Mouse (Mus musculus) stomach, embryonic 16.5 days (tissue): ENCODE results near the gene Ppih. TPM values are rescaled to one million over a fixed set of nuclear protein-coding genes. Genes with fewer than 3 reads are reported as not detected.
A peak's percentile ranks its signal among the peaks of the same experiment; 100 is the strongest.

Experiments
- ATAC-seq: fragments of 200-750 bp; cut with Nextera tagmentation; 2 replicates; pipeline ENCODE4 v1.8.0; 2017; ENCODE audit warnings: moderate number of reproducible peaks, moderate TSS enrichment; ENCODE audit not compliant: insufficient read depth, low FRiP score
- H3K27ac ChIP-seq: fragments of 300-500 bp; sonication (generic); 2 replicates; pipeline ENCODE4 v1.5.1; 2014; ENCODE audit warnings: low read length
- H3K27me3 ChIP-seq: fragments of 300-500 bp; sonication (generic); 2 replicates; pipeline ENCODE4 v1.6.1; 2014; ENCODE audit warnings: low read length, control low read depth, mixed read lengths; ENCODE audit not compliant: control insufficient read depth, insufficient read depth
- H3K36me3 ChIP-seq: fragments of 300-500 bp; sonication (generic); 2 replicates; pipeline ENCODE4 v1.6.1; 2014; ENCODE audit warnings: low read length; ENCODE audit not compliant: control insufficient read depth, insufficient read depth
- H3K4me1 ChIP-seq: fragments of 300-500 bp; sonication (generic); 2 replicates; pipeline ENCODE4 v1.6.1; 2014; ENCODE audit warnings: low read length, control low read depth, mixed read lengths; ENCODE audit not compliant: control insufficient read depth, insufficient read depth
- H3K4me2 ChIP-seq: fragments of 300-500 bp; sonication (generic); 2 replicates; pipeline ENCODE4 v1.6.1; 2014; ENCODE audit warnings: low read depth, low read length, mixed read lengths
- H3K4me3 ChIP-seq: fragments of 300-500 bp; sonication (generic); replicated peaks from 2 replicates; pipeline ENCODE4 v1.5.1; 2014; ENCODE audit warnings: mild to moderate bottlenecking, low read length
- H3K9ac ChIP-seq: fragments of 300-500 bp; sonication (generic); 2 replicates; pipeline ENCODE4 v1.6.1; 2014; ENCODE audit warnings: low read length
- H3K9me3 ChIP-seq: fragments of 300-500 bp; sonication (generic); replicated peaks from 2 replicates; pipeline ENCODE4 v1.6.1; 2016; ENCODE audit warnings: low read length, control low read depth; ENCODE audit not compliant: control insufficient read depth
- WGBS: fragments of 180-500 bp; shearing (Covaris S2); extraction: QIAGEN DNeasy Blood & Tissue Kit; methylation state at CpG from one replicate; pipeline ENCODE4 v1.1.7; 2014; 5-methylcytosine and 5-hydroxymethylcytosine counted together
- polyA plus RNA-seq: library from polyadenylated mRNA; unstranded; fragments of >200 nt; fragmentation: Nextera tagmentation; extraction: Ambion mirVana; gene quantifications from 2 replicates; pipeline ENCODE4 v1.2.1, GENCODE M21; 2015

Gene Ppih
- 62.8 and 70.6 TPM in 2 replicates for polyA plus RNA-seq

DNA sequence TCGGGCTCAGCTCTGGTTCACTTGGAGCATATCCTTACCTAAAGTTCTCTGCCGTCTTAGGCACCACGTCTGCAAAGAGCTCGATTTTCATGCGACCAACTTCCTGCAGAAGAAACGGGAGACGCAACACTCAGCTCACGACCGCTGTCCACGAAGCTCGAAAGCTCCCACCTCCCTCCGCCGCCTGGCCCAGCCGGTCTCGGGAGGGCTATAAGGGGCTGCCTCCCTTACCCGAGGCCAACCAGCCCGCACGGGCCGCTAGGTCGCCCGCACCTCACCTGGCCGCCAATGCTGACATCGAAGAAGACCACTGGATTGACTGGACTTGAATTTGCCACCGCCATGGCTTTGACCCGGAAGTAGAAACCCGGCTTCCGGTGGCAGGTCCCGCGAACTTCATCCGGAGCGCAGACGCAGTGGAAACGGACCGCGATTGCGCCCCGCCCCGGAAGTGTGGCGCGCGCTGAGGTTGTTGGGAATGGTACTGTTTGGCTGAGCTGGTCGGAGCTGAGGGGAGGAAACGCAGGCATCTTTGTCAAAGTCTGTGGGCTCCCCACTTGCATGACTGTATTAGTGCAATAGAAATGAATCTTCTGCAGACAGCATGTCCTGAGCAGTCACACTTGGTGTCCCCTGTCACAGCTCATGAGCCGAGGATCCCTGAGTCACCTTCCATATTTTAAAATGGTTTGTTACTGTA is at the start of gene Ppih:
Gene Ppih, minus strand, starts transcription at position 416 of the 700 bp plus-strand sequence.
- peak within 1 kb of the TSS; percentile 86 for H3K27ac ChIP-seq
- peak within 1 kb of the TSS; percentile 81 for H3K4me3 ChIP-seq
- H3K27me3 ChIP-seq = no peaks in the 10 kb centered on the region; the same call in 1 of the 2 replicates
- H3K4me2 ChIP-seq = peak within 1 kb of the TSS; percentile 90
- ATAC-seq = peak; percentile 96
- H3K4me1 ChIP-seq = peaks cover 16% of the 10 kb centered on the region
- WGBS = under 1% methylated on average over 44 of the region's 44 CpGs
- peak within 1 kb of the TSS; percentile 79 for H3K9ac ChIP-seq
- no peaks in the 10 kb centered on the region for H3K9me3 ChIP-seq
- no peaks in the 10 kb centered on the region for H3K36me3 ChIP-seq

DNA sequence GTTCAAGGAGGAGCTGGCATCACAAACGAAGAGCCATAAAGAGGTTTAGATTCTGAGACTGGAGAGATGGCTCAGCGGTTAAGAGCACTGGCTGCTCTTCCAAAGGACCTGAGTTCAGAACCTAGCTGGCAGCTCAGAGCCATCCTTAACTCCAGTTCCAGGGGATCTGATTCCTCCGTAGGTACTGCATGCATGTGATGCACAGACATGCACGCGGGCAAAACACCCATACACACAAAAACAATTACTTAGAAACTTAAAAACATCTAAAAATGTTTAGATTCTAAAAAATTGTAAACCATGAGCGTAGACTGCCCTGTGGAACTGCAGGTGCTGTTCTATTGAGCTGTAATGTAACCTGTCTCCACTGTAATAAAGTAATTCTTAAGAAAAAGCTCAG is 49.1 kb upstream of the Ppih start:
- no peak for ATAC-seq
- no peaks in the 10 kb centered on the region for H3K9me3 ChIP-seq
- WGBS = 88% methylated on average over 6 of the region's 6 CpGs

DNA sequence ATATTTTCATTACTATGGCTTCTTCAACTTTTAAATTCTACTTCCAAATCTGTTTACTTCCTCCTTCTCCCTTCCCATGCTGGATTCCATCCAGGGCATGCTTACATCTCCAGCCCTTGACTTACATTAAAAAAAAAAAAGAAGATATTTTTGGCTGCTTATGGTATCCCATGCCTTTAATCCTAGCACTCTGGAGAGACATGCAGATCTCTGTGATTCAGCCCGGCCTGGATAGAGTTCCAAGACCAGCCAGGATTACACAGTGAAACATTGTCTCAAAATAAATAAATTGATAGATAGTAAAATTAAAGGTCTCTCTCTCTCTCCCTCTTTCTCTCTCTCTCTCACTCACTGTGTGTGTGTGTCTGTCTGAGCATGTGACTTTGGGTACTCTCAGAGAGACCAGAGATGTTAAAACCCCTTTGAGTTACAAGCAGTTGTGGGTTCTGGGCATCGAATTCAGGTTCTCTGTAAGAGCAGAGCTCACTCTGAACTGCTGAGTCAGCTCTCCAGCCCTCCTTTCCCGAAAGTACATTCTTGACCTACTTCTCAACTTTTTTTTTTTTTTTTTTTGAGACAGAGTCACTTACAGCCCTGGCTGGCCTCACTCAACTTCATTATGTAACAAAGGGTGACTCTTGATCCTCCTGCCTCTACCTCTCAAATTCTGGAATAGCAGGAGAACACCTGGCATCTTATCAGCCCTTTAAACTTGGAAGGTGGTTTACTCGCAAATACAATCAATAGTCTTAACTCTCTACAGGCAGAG is 46.6 kb upstream of the Ppih start:
- ATAC-seq = peak; percentile 66; the same call in 1 of the 2 replicates
- WGBS = 45% methylated on average over 4 of the region's 4 CpGs
- Histone ChIP-seq H3K36me3 (no peaks in the 10 kb centered on the region), H3K4me3 (no peak overlapping the region), H3K27ac (peak overlapping the region; percentile 46; the same call in 1 of the 2 replicates), H3K9me3 (no peaks in the 10 kb centered on the region), H3K4me1 (no peaks in the 10 kb centered on the region), H3K4me2 (no peak overlapping the region), H3K9ac (no peak overlapping the region), H3K27me3 (no peaks in the 10 kb centered on the region)

More for the DNA sequence above, 49.1 kb upstream of the Ppih start:
- Histone ChIP-seq H3K9ac (no peak overlapping the region), H3K4me2 (no peak overlapping the region), H3K27me3 (no peaks in the 10 kb centered on the region), H3K27ac (no peak overlapping the region), H3K36me3 (no peaks in the 10 kb centered on the region), H3K4me3 (no peak overlapping the region), H3K4me1 (no peaks in the 10 kb centered on the region)

DNA sequence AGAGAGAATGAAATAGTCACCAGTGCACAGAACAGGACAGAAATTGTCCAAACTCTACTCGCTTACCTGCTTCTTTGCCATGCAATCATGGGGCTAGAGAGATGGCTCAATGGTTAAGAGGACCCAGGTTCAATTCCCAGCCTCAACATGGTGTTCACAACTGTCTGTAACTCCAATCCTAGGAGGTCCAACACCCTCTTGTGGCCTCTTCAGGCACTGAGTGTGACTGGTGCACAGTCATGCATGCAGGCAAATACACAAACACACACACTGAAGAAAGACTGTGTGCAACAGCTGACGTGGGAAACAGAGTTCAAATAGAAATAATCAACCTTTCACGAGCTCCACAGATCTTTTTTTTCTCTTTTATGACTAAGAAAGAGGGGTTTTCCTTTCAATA is 41.9 kb upstream of the Ppih start:
- Histone ChIP-seq H3K27ac (no peak overlapping the region), H3K9me3 (no peaks in the 10 kb centered on the region), H3K27me3 (no peaks in the 10 kb centered on the region), H3K9ac (no peak overlapping the region), H3K4me2 (no peak overlapping the region), H3K36me3 (no peaks in the 10 kb centered on the region), H3K4me3 (no peak overlapping the region), H3K4me1 (0 out of 2 replicates have a peak, but pooled peaks cover 6% of the 10 kb centered on the region)
- 82% methylated on average over 3 of the region's 3 CpGs for WGBS
- no peak for ATAC-seq

DNA sequence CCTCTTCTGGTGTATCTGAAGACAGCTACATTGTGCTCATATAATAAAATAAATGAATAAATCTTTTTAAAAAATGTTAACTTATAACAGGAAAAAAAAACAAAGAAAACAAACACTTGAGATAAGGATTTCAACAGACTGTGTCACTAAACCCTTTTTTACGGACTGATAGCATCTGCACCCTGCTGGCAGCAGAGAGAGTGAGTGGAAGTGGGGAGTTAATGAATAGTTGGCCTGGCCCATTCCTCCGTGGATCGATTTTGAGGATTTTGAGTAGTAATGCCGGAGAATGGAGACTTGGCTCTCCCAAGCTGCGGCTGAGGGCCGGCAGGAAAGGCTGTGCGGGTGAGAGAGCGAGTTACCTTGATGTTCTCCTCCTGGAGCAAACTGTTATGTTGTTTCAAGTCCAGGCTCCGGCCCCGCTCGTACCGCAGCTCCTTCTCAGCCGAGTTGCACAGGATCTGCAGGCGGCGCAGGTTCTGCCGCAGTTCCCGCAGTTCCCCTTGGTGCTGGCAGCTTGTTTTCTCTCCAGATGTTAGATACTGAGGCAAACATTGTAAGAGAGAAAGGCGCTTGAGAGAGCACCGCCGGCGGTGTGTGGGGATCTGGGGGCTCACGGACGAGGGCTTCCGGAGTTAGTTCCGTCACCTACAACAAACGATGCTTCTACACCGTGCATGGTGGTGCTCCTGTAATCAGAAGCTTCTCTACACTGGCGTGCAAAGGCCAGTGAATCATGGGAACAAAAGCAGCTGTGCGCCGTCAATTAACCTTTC is 39.0 kb upstream of the Ppih start:
- Histone ChIP-seq H3K4me1 (0 out of 2 replicates have a peak, but pooled peaks cover 6% of the 10 kb centered on the region), H3K4me3 (peak overlapping the region; percentile 44), H3K27me3 (no peaks in the 10 kb centered on the region), H3K9ac (peak overlapping the region; percentile 62), H3K4me2 (peak overlapping the region; percentile 60), H3K27ac (peak overlapping the region; percentile 48; the same call in 1 of the 2 replicates), H3K9me3 (no peaks in the 10 kb centered on the region), H3K36me3 (no peaks in the 10 kb centered on the region)
- ATAC-seq = peak; percentile 64; the same call in 1 of the 2 replicates
- 4% methylated on average over 30 of the region's 30 CpGs for WGBS

DNA sequence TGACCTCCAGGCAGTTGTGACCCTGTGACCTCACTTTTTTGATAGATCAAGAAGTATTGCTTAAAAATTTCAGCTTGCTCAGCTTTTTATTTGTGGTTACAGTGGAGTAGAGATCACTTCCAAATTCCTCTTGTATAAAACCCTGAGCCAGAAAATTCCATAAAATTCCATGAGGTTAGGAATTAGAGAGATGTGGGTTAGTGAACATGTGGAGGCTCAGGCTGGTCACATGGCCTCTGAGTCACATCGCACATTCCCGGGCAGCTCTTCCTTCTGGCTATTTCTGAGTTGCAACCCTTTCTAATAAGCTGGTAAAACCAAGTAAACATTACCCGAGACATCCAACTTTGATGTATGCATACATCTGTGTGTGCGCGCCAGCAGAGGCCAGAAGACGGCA is 25.2 kb upstream of the Ppih start:
- Histone ChIP-seq H3K9me3 (no peaks in the 10 kb centered on the region), H3K4me3 (no peak overlapping the region), H3K4me2 (no peak overlapping the region), H3K4me1 (no peaks in the 10 kb centered on the region), H3K36me3 (no peaks in the 10 kb centered on the region), H3K27ac (no peak overlapping the region), H3K27me3 (no peaks in the 10 kb centered on the region), H3K9ac (no peak overlapping the region)
- WGBS = 92% methylated on average over 6 of the region's 6 CpGs
- ATAC-seq = no peak

DNA sequence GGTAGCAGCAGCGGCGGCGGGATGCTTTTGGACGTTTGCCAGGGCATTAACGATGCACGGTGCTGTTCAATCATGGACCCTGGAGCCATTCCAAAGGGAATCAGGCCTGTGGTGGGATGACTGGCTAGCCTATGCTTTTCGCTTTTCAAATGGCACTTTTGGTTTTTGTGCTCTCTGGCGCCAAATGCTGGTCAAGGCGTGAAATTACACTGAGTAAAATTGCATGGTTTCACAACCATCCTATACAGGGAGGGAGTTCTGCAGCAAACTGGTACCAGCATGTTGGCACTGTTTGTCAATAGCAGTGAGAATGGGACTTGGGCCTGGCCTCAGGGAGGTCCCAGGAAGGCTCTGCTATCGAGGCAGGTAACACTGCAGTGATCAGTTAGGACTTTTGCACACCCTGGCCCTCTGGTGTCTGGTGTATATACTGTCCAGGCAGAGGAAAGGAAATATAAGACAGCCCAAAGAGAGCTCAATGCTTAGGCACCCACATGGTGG is 18.6 kb upstream of the Ppih start:
- WGBS = 5% methylated on average over 10 of the region's 10 CpGs
- Histone ChIP-seq H3K27ac (no peak overlapping the region), H3K36me3 (no peaks in the 10 kb centered on the region), H3K4me3 (no peak overlapping the region), H3K9ac (peak overlapping the region; percentile 49; the same call in 1 of the 2 replicates), H3K27me3 (no peaks in the 10 kb centered on the region), H3K4me1 (no peaks in the 10 kb centered on the region), H3K9me3 (no peaks in the 10 kb centered on the region), H3K4me2 (peak overlapping the region; percentile 25; the same call in 1 of the 2 replicates)
- ATAC-seq = peak; percentile 10; the same call in 1 of the 2 replicates

DNA sequence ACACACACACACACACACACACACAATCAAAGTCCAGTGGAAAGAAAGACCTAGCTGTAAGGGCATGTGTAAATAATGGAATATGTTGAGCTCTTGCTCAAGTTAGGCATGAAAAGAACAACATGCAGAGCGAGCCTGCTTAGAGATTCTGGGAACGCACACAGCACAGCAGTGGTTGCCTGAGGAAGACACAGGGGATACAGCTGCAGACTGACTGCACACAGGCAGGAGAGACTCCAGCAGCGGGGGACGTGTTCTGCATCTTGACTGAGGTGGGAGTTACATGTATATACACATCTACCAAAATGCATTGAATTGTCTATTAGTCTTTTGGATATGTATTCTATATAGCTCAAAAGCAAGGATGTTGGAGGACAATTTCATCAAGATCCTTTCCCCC is 18.1 kb upstream of the Ppih start:
- H3K36me3 ChIP-seq = no peaks in the 10 kb centered on the region
- no peaks in the 10 kb centered on the region for H3K4me1 ChIP-seq
- no peaks in the 10 kb centered on the region for H3K27me3 ChIP-seq
- H3K9me3 ChIP-seq = no peaks in the 10 kb centered on the region
- no peak overlapping the region for H3K4me3 ChIP-seq
- no peak overlapping the region for H3K27ac ChIP-seq
- WGBS = 71% methylated on average over 4 of the region's 4 CpGs
- H3K4me2 ChIP-seq = peak overlapping the region; percentile 25; the same call in 1 of the 2 replicates
- H3K9ac ChIP-seq = peak overlapping the region; percentile 49; the same call in 1 of the 2 replicates
- ATAC-seq = no peak
